Mouse (Mus musculus): ENCODE results near the gene Xpnpep2.

Xpnpep2 gene

DNA sequence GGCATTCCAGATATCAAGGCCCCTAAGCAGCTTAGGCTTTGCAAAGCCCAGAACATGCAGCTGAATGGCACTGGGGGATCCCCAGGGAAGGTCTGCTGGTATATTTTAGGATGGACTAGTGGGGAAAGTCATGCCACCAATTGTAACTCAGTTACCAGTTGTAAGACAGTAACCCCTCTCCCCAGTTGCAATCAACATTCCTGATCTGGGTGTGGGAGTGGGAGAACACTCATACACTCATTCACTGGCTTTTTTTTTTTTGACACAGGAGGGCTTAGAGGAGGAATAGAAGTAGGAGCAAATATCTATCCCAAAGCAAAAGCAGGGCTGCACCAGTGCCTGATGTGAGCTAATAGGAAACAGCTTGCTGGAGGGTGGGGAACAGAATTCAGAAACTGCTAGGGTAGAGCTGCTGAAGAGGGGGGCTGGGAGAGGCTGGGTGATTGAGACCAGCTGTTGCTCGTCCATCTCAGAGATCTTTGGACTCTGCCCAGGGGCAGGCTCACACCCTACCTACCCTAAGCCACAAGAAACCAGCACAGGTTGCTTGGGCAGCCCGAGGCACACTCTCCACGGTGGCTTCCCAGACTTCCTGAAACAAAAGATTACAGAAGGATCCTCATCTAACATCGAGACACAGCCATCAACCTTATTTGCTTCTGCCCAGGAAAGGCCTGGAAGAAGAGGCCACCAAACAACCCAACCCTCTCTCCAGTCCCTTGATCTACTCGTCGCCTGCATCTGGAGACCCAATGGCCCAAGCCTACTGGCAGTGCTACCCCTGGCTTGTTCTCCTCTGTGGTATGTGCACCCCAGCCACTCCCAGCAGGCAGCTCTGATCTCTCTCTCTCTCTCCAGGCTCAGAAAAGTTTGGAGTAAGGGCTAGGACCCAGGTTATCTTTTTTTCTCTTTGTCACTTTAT lies at the start of gene Xpnpep2:
Gene Xpnpep2, plus strand, starts transcription at position 332 of the 922 bp plus-strand sequence.
- no peak for DNase-seq (ENCODE audit: low spot score)

DNA sequence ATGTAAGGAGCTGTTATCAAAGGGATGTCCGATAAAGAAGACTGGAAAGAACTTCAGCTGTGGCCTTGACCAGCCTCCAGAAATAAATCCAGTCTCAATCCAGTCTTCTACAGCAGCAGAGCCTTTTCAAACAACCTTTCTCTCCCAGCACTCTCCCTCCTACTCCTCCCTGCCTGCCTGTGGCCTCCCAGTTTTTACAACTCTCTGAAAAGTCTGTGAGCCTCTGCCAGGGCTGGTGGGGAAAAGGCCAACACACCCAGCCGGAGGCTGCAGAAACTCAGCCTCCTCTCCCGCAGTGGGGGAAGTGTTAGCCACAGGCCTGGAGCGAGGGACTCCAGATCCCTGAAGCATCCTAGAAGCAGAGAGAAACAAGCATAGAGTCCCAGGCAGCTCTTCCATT lies 46.0 kb upstream of the Xpnpep2 start:
- no peak for DNase-seq (ENCODE audit: low spot score)

DNA sequence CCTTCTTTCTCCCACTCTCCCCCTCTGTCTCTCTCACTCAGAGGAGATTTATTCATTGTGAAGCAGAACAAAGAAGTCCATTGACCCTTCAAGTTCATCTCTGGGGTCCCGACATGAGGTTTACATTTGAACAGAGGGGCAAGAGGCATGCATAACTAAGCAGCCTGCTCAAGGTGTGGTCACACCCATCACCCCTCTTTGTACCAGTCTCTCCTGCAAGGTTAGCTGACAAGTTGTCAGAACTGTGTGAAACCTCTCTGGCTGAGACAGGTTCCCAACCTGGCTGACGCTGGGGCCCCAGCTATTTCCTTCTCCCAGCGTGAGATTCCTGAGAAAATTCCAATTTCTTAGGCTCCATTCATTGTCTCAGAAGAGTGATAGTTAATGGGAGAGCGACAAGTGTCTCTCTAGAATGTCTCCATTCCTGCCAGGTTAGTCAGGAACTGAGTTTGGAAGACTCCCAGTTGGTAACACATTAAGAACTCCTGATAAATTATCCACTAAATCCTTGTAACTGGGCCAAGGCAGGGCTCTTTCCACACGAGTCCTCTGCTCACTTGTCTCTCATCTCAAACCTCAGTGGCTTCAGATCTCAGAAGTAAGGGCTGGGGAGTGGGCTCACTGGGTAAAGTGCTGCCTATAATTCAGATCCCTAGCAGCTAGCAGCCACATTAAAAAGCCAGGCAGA lies 44.2 kb upstream of the Xpnpep2 start:
- DNase-seq (ENCODE audit: low spot score): no peak

DNA sequence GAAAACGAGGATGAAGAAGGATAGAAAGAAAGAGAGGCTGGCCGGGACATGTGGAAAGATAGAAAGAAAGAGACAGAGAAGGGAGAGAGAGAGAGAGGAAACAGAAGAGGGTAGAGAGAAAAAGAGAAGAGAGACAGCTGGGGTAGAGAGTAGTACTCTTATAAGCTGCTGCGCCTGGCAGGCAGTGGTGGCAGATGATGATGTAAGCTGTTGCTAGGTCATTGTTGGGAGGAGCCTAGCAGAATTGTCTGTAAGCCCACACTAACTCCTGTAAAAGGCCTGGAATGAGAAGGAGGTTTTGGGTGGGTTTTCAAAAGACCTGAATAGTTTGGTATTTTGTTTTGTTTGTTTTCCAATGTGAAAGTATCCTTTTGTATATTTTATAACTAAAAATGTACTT lies 41.6 kb upstream of the Xpnpep2 start:
- no peak for DNase-seq (ENCODE audit: low spot score)

DNA sequence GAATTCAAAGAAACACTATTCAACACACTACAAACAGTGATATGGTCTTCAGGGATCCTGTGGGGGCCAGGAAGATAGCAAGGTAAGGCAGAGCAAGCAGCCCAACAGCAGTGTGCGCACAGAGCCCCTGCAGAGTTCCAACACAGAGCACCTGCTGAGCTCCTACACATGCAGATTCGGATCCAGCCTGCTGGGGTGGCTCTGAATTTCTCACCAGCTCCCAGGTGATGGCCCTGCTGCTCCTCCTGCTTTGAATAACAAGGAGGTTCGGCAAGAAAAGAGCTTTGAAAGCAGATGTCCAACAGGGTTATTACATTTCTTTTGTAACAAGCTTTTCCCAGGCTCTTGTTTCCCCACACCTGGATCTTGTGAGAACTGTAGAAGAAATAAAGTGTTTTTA lies 36.6 kb upstream of the Xpnpep2 start:
- no peak for DNase-seq (ENCODE audit: low spot score)

DNA sequence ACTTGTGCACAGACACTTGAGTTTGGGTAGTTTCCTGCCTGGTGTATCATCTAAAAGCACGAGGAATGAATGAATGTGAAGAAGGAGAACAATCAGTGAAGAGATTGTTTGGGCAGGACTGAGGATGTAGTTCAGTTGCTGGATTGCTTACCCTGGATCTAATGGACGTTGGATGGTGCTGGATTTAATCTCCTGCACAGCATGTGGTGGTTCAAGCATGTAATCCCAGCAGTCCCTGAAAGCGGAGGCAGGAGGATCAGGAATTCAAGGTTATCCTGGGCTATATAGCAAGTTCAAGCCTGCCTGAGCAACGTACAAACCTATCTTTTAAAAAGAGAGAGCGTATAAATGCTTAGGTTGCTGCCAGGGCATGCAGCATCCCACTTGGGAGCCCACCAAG lies 36.1 kb upstream of the Xpnpep2 start:
- no peak for DNase-seq (ENCODE audit: low spot score)

DNA sequence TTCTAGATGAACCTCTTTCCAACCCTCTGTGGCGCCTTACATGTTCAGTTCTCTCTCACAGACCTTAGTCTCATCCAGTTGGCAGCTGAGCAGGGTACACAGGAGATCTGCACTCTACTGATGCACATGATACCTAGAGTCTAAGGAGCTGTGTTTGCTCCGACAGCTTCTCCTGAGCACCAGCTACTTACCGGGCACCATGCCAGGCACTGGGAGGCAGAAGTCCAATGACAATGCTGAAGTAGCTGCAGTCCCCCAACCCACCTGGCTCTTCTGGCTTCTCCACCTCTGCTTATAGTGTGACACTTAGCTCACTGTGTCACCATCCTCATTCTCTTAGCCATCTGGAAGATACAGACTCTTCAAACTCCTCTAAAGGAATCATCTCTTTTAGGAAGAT lies 33.8 kb upstream of the Xpnpep2 start:
- DNase-seq (ENCODE audit: low spot score): no peak

DNA sequence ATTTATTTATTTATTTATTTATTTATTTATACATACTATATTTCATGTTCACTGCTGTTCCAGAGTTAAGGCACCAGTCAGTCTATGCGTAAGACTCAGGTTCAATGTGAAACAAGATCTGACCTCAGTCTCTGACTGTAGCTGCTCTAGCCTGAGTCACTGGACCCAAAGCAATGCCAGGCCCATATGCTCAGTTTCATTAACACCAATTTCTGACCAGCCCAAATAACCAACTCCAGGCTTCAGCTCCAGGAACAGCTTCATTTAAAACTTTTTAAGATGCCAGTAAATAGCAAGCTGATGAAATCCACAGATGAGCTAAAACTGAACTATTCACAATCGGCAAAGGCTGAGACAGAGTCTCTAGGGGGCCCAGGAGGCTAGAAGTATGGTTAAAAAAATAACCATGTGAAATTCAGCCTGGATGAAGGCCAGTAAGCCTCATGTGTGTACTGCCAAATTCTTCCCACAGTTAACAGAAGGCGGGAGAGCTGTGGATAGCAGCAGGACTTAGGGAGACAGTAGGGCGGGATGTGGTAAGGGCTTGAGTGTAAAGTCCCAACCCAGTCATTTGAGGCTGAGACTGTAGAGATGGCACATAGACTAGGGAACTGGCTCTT lies 31.6 kb upstream of the Xpnpep2 start:
- DNase-seq (ENCODE audit: low spot score): no peak

DNA sequence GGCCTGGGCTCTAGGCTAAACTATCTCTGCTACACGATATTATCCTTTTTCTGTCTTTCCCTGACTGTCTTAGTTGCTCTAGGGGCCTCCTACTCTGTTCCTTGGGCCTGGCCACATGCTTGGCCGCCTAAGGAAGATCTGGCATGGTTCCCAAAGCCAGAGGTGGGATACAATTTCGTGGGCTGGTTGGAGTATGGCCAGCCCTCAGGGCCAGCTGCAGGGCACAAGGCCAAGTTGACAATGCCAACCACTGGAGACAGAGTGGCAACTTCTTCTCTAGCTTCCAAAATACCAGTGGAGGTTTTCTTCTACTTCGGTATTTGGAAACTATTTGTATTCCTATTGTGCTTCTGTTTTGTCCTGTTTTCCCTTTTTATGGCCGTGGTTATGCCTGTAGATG lies 26.2 kb upstream of the Xpnpep2 start:
- no peak for DNase-seq (ENCODE audit: low spot score)

DNA sequence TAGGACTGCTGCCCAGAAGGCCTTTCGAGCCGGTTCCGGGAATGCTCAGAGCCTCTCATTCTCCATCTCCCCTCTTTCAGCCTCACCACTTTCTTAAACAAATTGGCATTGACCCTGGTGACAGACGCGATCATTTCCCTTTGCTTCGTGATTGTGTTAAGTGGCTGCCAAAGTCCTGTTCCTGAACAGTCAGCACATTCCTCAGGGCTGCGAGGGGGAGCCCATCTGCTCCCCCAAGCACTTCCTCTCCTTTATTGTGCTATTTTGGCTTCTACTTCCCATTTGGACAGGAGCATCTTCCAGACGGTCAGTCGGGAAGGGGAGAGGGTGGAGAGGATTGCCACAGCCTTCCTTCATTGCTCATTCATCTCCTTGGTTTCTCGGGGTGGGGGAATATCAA lies 16.4 kb upstream of the Xpnpep2 start:
- DNase-seq (ENCODE audit: low spot score): no peak

DNA sequence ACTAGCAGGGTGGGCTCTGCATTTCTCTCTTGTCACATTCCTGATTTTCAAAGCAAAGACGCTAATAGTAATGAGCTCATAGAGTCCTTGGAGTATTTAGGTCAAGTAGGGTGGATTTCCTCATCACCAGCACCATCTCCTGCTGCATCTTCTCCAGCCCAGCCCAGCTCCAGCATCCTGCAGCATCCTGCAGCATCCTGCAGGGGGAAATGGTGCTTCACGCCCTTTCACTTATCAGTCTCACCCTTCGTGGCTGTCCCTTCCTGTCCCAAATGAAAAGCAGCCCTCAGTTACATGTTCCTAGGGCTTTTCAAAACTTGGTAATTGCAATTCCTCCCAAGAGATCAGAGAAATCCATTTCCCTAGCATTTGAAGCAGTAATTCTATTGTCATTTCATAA lies 15.0 kb upstream of the Xpnpep2 start:
- DNase-seq (ENCODE audit: low spot score): no peak

DNA sequence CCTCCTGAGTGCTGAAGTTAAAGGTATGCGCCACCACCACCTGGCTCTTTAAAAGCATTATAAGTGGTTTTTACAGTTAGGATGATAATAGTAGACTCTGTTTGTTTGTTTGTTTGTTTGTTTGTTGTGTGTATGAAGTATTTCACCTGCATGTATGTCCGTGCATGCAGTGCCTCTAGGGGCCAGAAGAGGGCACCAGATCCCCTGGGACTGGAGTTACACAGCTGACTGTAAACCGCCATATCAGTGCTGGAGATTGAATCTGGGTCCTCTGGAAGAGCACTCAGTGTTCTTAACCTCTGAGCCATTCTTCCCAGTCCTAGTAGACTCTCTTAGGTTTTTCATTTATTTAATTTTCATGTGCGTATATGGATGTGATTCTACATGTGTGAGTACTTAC lies 13.9 kb upstream of the Xpnpep2 start:
- DNase-seq (ENCODE audit: low spot score): peak; percentile 25

DNA sequence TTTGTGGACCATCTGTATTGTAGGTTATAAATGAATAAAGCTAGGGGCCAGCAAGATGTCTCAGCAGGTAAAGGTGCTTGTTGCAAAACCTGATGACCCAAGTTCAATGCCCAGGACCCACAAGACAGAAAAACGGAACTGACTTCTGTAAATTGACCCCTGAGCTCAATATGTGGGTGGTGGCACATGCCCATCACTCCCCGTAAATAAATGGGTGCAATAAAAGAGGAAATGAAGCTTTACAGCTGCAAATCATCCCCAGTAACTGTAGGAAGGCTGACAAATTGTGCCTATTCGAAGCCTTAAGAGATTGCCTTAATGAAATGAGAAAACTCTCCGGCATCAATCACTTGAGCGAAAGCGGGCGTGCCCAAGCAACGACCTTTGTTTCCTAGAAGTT lies 11.9 kb upstream of the Xpnpep2 start:
- DNase-seq (ENCODE audit: low spot score): no peak

DNA sequence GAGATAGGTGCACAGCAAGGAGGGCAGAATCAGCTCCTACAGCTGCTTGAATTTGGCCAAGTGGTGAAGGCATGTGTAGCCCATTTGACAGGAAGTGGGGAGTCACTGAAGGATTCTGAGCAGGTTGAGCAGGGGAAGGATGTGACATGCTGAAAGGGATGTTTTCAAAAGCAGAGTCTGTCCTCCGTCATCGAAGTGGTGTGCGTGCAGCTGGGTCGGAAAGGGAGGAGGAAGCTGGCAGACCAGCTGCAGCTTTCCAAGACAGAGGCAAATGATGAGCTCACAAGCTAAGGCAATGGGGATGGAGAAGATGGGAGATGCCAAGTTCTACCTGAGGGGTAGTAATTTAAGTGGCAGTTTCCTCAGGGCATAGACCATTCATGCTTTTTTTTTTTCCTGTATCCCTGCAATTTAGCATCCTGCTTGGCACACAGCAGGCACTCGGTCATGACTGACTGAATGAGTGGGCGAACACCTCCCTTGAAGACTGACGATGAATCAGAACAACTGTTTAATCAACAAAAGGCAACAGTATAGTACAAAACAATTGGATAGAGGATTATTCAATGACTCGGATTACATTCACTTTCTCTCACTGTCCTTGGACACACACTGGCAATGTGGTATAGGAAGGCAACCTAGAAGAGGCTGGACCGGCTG lies 9.9 kb upstream of the Xpnpep2 start:
- DNase-seq (ENCODE audit: low spot score): no peak

DNA sequence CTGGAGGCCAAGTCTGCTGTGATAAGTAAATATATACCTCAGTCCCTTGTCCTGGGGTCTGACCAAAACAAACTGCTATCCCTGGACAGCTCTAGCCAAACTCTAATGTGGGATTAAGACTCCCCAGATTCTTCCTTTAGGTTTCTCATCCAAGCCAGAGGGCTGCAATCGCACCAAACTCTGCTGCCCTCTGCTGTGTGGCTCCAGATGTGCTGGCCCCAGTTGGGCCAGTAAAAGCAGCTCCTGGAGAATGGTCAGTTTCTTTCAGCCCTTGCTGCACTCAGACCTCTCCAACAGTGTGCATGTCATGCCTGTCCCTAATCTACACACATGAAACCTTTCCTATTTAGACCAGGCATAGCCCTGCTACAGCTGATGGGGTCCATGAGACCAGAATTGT lies 8.7 kb upstream of the Xpnpep2 start:
- DNase-seq (ENCODE audit: low spot score): no peak

DNA sequence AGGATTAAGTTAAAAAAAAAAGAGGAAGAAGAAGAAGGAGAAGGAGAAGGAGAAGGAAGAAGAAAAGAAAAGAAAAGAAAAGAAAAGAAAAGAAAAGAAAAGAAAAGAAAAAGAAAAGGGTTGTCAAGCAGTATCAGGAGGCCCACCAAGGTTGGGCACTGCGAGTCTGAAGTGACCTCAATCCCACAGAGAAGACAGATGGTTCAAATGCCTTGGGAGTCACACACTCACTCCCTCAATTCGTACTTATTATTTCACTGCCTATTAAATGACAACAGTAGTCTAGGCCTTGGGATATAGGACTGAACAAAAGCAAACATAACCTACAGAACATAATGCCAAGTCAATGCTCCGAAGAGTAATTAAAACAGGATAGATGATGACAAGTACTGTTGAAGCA lies 5.3 kb upstream of the Xpnpep2 start:
- DNase-seq (ENCODE audit: low spot score): no peak

DNA sequence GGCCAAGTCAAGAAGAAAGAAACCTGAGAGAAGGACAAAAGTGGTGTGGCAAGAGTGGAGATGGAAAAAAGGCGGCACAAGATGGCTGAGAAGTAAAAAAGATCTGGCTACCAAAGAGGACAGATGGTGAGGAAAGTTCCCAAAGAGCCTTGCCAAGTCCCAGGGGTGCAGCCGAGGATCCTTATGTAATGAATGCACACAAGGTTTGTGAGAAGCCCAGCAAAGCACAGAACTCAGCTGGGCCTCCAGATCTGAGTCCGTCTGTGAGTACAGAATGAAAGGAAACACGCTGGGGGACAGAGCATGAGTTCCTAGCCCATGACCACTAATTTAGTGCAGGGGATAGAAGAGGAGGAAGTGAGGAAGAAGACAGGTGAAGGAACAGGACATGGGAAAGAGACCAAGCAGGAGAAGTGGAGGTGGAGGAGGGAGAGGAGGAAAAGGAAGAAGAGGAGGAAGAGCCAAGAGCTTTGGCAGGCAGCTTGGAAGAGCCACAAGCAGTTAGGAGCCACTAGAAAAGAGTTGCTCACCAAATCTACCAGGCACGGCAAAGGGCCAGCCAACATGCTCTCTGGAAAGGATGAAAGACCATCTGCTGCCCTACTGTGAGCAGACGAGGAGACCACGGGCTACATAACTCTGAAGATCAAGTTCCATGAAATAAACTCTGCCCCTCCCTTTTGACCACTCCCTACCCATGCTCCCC lies 3.6 kb upstream of the Xpnpep2 start:
- no peak for DNase-seq (ENCODE audit: low spot score)

DNA sequence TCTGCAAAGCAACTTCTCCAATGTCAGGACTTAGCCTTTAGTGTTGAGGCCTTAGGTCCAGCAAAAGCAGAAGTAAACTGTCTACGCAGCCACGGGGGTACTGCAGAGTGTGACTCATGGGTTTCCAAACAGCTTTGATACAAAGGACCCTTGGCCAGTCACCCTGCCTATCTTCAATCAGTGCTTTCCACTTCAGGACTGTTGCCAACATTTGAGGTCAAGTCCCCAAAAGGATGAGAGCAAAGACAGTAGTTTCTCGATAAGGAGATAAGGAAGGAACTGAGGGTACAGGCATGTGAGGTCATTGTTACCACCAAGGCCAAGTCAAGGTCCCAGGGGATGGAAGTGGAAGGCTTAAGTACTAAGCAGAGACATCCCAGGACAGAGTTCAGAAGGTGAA lies 2.3 kb upstream of the Xpnpep2 start:
- DNase-seq (ENCODE audit: low spot score): no peak

DNA sequence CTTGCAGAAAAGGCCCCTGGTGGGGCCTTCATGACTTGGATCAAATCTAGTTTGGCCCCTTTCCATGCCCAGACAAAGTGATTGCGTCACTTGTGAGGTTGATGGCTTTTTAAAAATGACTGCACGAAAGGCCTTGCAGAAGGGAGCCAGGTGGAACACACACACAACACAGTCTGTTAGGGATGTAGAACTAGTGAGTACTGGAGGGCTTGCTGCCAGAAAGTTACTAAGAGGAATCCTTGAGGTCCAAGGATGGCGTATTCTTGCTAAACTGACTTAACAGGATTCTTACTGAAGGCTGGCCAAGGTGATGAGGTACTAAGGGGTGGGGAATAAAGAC lies 761 bp downstream of the Xpnpep2 start:
- no peak for DNase-seq (ENCODE audit: low spot score)

DNA sequence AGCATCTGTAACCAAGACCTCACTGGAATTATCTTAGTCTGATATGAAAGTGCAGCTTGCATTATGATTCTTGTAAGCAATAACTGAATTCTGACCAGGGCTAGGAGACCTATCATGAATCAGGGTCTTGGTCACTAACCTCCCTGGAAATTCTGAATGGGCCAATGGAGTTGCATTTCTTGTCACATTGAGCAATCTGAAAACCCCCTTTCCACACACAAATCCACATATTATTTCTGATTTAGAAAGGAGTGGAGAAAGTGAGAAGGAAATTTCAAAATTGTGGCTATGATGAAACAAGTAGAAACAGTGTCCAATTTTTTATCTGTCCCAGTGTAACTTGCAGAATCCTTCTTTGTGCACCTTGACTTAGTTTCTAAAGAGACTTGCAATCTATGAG lies 10.8 kb downstream of the Xpnpep2 start:
- DNase-seq (ENCODE audit: low spot score): no peak

DNA sequence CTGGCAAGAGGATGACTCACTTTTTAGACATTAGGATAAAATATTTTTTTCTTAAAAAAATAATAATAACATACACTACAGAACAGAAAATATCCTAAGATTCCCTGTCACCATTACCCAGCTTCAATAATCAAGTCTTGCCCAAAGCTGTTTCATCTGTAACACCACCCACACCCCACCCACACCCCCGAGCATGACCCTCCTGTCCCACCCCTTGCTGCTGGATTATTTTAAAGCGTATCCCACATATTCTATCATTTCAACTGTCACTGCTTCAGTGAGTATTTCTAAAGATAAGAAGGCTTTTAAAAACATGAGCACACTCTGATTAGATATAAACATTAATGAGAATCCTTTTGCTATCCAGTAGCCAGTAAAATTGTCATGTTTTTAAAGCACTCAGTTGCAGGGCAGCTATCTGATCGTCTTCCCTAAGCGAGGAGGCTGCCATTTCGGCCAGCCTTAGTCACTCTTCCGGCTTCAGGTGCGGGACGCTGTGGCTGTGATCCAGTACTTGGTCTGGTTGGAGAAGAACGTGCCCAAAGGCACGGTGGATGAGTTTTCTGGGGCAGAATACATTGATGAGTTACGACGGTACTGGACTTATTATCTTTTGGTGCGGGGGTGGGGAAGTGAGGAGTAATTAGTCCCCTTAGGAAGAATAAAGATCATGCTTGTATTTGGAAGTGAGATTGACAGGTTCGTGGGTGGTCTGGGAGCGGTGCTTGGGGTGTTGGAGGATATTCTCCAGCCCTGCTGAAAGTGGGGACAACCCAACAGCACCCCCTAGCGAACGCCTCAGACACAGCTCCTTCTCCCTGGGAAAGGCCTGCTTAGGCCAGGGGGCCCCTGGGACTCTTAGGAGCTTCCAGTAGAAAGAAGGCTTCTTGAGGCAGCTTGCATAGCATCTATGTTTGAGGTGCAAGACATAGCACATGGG lies 15.9 kb downstream of the Xpnpep2 start:
- DNase-seq (ENCODE audit: low spot score): peak; percentile 29
